Mouse (Mus musculus): Measurements from ENCODE around the gene Cst9.
A peak's percentile ranks its signal among the peaks of the same experiment; 100 is the strongest.

The Cst9 gene

DNA sequence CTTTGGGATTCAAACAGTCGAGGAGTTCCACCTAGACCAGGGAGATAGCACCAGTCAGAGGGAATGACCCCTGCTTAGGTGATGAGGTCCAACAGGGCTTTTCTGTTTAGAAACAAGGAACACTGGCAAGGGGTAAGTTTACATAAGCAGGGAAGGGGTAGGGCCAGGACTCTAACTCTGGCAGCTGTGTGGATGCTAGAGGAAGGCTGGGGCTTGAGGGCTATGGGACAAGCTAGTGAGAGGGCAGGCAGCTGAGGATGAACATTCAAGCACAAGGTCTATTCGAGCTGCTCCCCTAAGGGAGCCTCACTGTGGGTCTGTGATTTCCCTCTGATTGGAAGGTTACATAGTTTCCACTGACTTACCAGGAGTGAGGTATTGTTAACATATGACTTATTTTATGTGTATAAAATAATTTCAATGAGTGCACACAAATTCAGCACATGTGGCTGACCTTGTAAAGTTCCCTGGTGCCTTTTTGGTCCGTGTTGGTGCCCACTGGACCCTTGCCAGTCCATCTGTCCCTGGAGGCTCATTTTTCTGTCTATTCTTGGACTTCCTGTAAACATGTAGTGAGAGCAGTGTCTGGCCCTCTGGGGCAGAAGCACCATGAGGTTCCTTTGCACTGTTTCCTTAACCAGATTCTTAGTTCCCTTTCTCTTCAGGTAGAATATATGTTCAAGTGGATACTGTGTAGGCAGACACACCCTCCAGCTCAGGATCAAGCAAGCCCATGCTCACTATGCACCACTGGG lies 42.2 kb downstream of the Cst9 start:
- peak; percentile 98 for DNase-seq

- peak; percentile 93 for DNase-seq
These were observed 43.7 kb downstream of the Cst9 start for GRCm38 (mm10) chr2:148878641-148879130.

- peak; percentile 98 for DNase-seq
These were observed 44.3 kb downstream of the Cst9 start for GRCm38 (mm10) chr2:148879199-148879598.

GRCm38 (mm10) chr2:148884738-148885137 lies 49.8 kb downstream of the Cst9 start:
- DNase-seq = peak; percentile 93
